Mouse (Mus musculus) midbrain, embryonic 11.5 days (tissue): Measurements from ENCODE around the gene Cnih4. TPM values are rescaled to one million over a fixed set of nuclear protein-coding genes. Genes with fewer than 3 reads are reported as not detected.

Experiments
- polyA plus RNA-seq: library from polyadenylated mRNA; unstranded; fragments of >200 nt; fragmentation: Nextera tagmentation; extraction: Ambion mirVana; gene quantifications from 2 replicates; pipeline ENCODE4 v1.2.1, GENCODE M21; 2014

Gene Cnih4
- polyA plus RNA-seq, 1 experiment from 2014 or later = 101 TPM

Other genes starting within 250 kb of the Cnih4 start
- 85.4 and 97.9 TPM in 2 replicates for gene Pycr2, start 240.4 kb upstream of the Cnih4 start, polyA plus RNA-seq
- 0.51 and 1.1 TPM in 2 replicates for gene Lefty1, start 209.7 kb upstream of the Cnih4 start, polyA plus RNA-seq
- 2.4 and 2.5 TPM in 2 replicates for gene Tmem63a, start 202.3 kb upstream of the Cnih4 start, polyA plus RNA-seq
- gene Ephx1, start 123.8 kb upstream of the Cnih4 start, polyA plus RNA-seq = 0.87 and 1.6 TPM in 2 replicates
- 0.08 TPM in 1 of 2 replicates, not detected in the other for gene 9130409I23Rik, start 93.5 kb upstream of the Cnih4 start, polyA plus RNA-seq
- gene Nvl, start 489 bp upstream of the Cnih4 start, polyA plus RNA-seq = 35.1 and 36.9 TPM in 2 replicates
- gene Wdr26, start 67.3 kb downstream of the Cnih4 start, polyA plus RNA-seq = 37.7 and 39.3 TPM in 2 replicates
- 1.2 and 1.3 TPM in 2 replicates for gene Cnih3, start 207.9 kb downstream of the Cnih4 start, polyA plus RNA-seq